Mouse (Mus musculus) megakaryocyte, embryonic 14.5 days (primary cell): Measurements from ENCODE around the gene 9930111J21Rik2. TPM values are rescaled to one million over a fixed set of nuclear protein-coding genes. Genes with fewer than 3 reads are reported as not detected.
"Not testable (repeated sequence)": the region's sequence is repeated elsewhere in the genome, so short reads cannot be mapped to it uniquely, and the experiment has no call there.

Experiments used
- H3K27me3 ChIP-seq: replicated peaks from 2 replicates; pipeline ENCODE3; 2012; ENCODE audit warnings: inconsistent platforms
- H3K36me3 ChIP-seq: replicated peaks from 2 replicates; pipeline ENCODE3; 2012; ENCODE audit warnings: low read length, inconsistent platforms, mixed read lengths
- H3K4me1 ChIP-seq: 2 replicates; pipeline ENCODE4 v1.6.1; 2012; ENCODE audit warnings: inconsistent platforms
- H3K4me3 ChIP-seq: replicated peaks from 2 replicates; pipeline ENCODE3; 2012; ENCODE audit warnings: moderate library complexity, mild to moderate bottlenecking, inconsistent platforms
- H3K9me3 ChIP-seq: 2 replicates; pipeline ENCODE4 v1.6.1; 2012; ENCODE audit warnings: inconsistent platforms
- FLI1 ChIP-seq: IDR thresholded peaks from 2 replicates; pipeline ENCODE4 v1.6.1; 2012; ENCODE audit warnings: low read length, inconsistent platforms, mixed read lengths
- GATA1 ChIP-seq: IDR thresholded peaks from 3 replicates; pipeline ENCODE4 v1.6.1; 2012; ENCODE audit warnings: mixed read lengths, low read length, inconsistent platforms, borderline replicate concordance
- polyA plus RNA-seq: library from polyadenylated mRNA; stranded (reverse); fragments of >175 nt; gene quantifications from 2 replicates; pipeline ENCODE4 v1.2.3, GENCODE M21; 2012; ENCODE audit warnings: low replicate concordance; ENCODE audit not compliant: insufficient read depth

Gene 9930111J21Rik2
- polyA plus RNA-seq, 1 experiment = 0.57 TPM

DNA sequence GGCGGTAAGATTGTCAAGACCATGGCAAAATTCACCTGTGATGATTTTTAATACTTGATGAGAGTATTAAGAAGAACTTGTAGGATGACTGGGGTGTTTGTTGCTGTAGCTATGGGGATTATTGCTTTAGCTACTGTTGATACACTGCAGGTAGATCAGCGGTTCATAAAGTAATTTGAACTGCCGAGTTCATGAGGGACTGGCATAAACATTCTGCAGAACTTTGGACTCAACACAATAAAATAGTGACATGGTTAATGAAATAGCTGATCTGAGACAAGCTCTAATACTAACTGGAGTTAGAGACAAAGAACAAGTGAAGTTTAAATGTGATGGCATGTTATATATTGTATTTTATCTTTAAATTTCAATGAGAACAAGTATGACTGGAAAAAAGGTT lies 27.7 kb upstream of the 9930111J21Rik2 start:
- no peak for TF ChIP-seq FLI1
- H3K36me3 ChIP-seq = peaks cover 7% of the 10 kb centered on the region
- no peaks in the 10 kb centered on the region for H3K9me3 ChIP-seq
- H3K4me1 ChIP-seq = peaks cover 83% of the 10 kb centered on the region
- no peaks in the 10 kb centered on the region for H3K27me3 ChIP-seq
- peak overlapping the region; percentile 91 for H3K4me3 ChIP-seq

DNA sequence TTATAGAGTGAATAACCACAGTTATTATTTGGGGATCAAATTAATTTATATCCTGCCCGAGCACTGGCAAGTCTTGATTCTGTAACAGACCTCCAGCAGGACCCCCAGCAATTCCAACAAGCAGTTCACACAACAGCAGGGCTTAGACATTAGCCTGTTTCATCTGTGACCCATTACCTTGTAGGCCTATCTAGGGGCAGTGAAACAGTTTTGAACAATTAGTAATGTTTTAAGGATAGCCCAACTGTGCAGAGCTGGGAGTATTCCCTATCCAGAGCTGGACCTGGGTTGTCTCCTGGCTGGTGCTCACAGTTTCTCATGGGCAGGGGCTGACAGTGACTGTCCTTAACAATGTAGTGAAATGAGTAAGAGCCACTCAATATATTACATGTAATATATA lies 26.0 kb upstream of the 9930111J21Rik2 start:
- H3K4me3 ChIP-seq = peak overlapping the region; percentile 91
- no peak for TF ChIP-seq GATA1
- no peak for TF ChIP-seq FLI1
- no peaks in the 10 kb centered on the region for H3K27me3 ChIP-seq
- H3K9me3 ChIP-seq = no peaks in the 10 kb centered on the region
- H3K36me3 ChIP-seq = no peaks in the 10 kb centered on the region
- H3K4me1 ChIP-seq = peaks cover 66% of the 10 kb centered on the region

DNA sequence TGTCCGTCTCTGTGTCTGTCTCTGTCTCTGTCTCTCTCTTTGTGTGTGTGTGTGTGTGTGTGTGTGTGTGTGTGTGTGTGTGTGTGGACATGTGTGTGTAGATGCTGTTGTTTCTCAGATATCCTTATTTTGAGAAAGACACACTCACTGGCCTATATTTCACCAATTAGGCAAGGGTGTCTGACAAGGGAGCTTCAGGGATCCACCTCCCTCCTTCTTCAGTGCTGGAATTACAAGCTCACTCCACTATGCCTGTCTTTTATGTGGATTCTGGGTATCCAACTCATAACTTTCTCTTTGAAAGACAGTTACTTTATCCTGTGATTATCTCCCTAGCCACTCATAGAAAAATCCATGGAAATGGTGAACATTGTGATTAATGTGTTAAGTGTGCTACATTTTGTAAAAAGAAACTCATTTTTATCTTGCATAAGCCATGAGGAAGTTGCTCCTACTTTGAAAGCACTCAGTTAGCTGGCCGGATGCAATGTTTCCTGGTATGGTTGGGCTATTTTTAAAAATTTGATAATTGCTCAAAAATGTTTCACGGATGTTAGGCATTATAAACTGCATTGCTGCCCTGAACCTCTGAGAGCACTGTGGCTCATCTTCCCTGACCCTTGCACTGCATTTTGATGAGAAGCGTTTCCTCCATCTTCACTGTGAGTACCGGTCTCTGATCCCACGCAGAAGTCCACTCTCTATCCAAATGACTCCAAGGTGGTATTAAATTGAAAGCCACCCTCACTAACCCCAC lies 25.1 kb upstream of the 9930111J21Rik2 start, which contains the start of gene Ifi47:
Gene Ifi47, plus strand, starts transcription at position 587 of the 757 bp plus-strand sequence.
- not testable (repeated sequence) for H3K27me3 ChIP-seq, H3K36me3 ChIP-seq, H3K9me3 ChIP-seq
- peaks cover 57% of the 10 kb centered on the region for H3K4me1 ChIP-seq
- H3K4me3 ChIP-seq = peak within 1 kb of the TSS; percentile 91

DNA sequence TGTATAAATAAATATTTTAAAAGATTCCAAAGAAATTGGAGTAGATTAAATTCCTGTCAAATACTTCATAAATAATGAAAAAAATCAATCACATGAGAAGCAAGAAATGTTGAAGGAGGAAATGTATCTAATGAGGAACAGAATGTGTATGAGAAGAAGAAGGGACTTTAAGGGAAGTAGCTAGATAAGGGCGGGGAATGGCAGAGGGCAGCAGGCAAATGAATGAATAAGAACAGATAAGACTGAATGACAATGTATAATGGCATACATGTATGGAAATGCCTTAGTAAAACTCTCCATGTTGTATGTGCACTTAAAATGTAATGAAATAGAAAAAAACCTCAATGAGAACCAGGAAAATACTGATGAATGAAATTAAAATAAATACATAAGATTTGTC lies 17.3 kb upstream of the 9930111J21Rik2 start:
- no peaks in the 10 kb centered on the region for H3K36me3 ChIP-seq
- H3K4me3 ChIP-seq = no peak overlapping the region

DNA sequence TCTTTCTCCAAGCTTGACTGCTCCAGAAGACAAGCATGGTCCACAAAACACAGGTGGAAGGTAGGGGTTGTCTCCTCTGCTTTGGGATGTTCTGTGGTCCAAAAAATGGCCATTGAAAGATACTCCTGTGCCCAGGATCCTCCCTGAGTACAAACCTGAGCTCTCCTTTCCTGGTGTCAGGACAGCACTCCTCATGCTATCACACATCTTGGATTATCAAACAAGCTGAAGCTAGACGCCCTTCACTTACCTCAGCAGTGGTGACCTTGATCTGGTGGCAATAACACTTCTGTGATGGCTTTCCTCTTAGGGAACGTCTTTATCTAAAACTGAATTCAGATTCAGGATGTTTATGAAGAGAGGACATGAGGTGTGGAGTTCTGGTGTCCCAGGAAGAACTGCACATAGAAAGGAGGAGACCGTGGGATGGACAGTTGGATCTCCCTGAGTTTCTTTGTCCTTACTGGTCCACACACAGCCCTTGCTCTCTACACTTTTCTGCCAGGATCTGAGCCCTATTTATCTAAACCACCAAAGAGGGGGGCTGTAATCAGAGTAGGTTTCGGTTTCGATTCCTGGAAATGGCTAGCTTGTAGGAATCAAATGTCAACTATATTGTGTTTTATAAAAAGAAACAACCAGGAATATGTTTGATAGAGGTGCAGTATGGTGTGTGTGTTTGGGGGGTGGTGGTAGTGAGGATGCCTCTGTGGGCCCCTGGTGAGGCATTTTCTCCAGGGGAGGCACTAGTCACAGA lies 12.8 kb upstream of the 9930111J21Rik2 start, which contains the start of gene Tgtp2:
Gene Tgtp2, minus strand, starts transcription at position 494 of the 757 bp plus-strand sequence.
- not testable (repeated sequence) for H3K9me3 ChIP-seq, H3K27me3 ChIP-seq, H3K36me3 ChIP-seq
- Histone ChIP-seq H3K4me3 (peak within 1 kb of the TSS; percentile 80), H3K4me1 (peaks cover 14% of the 10 kb centered on the region; the same call in 1 of the 2 replicates)

More for the DNA sequence above, 17.3 kb upstream of the 9930111J21Rik2 start:
- Histone ChIP-seq H3K27me3 (no peaks in the 10 kb centered on the region), H3K9me3 (no peaks in the 10 kb centered on the region), H3K4me1 (peaks cover 8% of the 10 kb centered on the region; the same call in 1 of the 2 replicates)
- TF ChIP-seq GATA1 (no peak), FLI1 (no peak)

DNA sequence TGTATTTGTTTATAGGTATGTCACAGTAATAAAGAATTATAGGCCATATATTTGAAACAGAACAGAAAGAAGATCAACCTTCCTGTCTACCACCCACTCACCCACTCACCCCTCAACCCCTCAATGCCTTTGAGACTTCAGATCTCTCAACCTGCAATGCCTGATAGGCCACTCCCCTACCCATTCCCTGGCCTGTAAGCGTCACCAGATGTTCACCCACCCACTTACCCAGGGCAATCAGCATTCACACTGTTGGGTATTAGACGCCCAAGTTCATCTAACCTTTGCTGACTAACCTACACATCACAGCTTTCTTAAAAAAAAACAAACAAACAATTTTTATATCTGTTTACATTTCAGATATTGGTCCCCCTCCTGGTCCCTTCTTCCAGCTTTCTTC lies 10.8 kb upstream of the 9930111J21Rik2 start:
- not testable (repeated sequence) for H3K4me3 ChIP-seq, H3K27me3 ChIP-seq, H3K4me1 ChIP-seq, H3K9me3 ChIP-seq, H3K36me3 ChIP-seq

DNA sequence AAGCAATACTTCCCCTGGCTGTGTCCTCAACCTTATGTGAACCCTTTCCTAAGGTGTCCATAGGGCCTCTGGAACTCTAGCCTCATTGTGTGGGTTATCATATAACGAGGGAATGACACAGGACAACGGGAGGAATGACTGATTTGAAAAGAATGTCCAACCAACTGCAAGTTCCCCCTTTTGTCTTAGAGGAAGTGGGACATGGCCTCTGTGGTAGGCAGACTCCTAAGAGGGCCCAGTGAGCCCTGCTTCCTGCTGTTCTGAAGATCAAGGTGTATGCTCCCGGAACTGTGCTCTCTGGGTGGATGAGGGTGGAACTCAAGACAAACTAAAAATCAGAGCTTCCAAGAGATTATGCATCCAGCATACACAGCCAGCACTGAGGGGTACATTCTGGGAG lies 9.0 kb upstream of the 9930111J21Rik2 start:
- H3K4me1 ChIP-seq, H3K9me3 ChIP-seq, H3K4me3 ChIP-seq, H3K36me3 ChIP-seq, H3K27me3 ChIP-seq: not testable (repeated sequence)

DNA sequence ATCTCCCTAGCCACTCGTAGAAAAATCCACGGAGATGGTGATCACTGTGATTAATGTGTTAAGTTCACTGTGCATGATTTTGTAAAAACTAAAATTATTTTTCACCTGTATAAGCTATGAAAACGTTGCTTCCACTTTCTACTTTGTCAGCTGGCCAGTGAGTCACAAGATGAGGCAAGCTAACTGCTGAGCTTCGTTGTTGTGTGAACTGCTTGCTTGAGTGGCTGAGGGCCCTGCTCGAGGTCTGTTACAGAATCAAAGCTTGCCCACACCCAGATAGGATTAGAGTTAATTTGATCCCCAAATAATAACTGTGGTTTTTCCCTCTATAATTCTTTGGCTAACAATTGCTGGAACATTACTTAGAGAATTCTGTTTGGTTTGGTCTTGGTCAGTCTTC lies 852 bp upstream of the 9930111J21Rik2 start:
- H3K36me3 ChIP-seq, H3K27me3 ChIP-seq, H3K4me3 ChIP-seq, H3K9me3 ChIP-seq, H3K4me1 ChIP-seq: not testable (repeated sequence)

DNA sequence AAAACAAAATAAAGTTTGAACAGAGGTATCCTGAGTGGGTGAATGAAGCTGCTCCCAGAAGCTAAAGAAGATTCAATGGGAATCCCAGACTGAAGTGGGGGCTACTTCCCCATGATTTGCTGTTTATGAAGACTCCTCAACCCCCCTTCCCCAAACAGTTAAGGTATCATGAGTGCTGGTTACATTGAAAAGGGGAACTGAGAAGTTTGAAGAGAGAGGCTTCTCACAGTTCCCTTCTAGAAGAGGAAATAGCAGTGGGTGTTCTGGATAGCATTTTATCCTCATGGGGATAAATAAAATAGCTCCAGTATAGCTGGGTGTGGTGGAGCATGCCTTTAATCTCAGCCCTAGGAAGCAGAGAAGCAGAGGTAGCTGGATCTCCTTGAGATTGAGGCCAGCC lies 978 bp downstream of the 9930111J21Rik2 start:
- H3K4me1 ChIP-seq, H3K36me3 ChIP-seq, H3K4me3 ChIP-seq, H3K9me3 ChIP-seq, H3K27me3 ChIP-seq: not testable (repeated sequence)

DNA sequence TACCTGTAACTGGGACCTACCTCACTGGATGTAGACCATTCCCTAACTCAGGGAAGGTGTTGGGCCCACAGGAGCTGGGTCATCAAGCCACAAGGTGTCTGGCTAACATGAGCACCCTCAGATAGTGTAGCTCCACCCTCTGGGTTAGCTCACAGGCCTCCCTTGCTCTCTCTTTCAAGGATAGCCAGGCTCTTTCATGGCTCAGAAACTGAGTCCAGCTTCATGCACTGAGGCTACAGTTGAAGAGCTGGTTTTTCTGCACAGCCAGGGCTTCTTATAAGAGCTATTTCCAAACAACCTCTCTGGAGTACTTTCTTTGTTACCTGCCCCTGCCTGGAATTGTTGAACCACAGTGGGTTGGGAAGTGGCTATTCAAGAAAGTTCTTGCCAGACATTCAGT lies 39.0 kb downstream of the 9930111J21Rik2 start:
- not testable (repeated sequence) for H3K4me1 ChIP-seq, H3K4me3 ChIP-seq, H3K9me3 ChIP-seq, H3K27me3 ChIP-seq, H3K36me3 ChIP-seq

DNA sequence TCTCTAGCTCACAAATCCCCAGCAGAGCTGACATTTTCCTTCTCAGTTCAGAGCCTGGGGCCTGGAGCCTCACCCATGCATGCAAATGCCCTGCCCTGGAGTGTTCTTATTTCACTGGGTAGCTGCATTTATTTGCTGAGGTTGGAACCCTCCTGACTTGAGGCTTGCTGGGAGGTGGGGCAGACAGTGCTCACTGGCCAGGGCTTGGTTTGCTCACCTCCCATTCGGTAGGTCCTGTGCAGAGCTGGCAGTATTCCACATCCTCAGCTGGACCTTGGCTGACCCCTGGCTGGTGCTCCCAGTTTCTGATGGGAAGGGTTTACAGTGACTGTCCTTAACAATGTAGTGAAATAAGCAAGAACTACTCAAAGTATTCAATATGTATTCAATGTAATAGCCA lies 44.3 kb downstream of the 9930111J21Rik2 start:
- H3K9me3 ChIP-seq, H3K36me3 ChIP-seq, H3K27me3 ChIP-seq, H3K4me1 ChIP-seq, H3K4me3 ChIP-seq: not testable (repeated sequence)

DNA sequence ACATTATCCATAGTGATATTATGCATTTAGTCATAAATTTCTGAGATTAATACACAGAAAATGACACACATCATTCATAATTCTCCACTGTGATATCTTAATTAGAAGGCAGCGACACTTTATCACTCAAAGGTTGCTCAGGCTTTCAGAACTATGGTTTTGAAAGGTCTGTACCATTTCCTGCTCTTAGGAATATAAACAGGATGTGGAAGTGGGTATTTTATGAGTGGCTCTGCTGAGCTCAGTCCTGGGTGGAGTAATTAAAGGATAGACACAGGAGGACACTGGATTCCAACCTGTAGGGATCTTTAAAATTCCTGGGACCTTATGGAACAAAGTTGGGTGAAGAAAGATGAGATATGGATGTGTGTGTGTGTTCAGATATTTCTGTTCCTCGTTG lies 44.7 kb downstream of the 9930111J21Rik2 start:
- H3K27me3 ChIP-seq, H3K4me3 ChIP-seq, H3K36me3 ChIP-seq, H3K4me1 ChIP-seq, H3K9me3 ChIP-seq: not testable (repeated sequence)

DNA sequence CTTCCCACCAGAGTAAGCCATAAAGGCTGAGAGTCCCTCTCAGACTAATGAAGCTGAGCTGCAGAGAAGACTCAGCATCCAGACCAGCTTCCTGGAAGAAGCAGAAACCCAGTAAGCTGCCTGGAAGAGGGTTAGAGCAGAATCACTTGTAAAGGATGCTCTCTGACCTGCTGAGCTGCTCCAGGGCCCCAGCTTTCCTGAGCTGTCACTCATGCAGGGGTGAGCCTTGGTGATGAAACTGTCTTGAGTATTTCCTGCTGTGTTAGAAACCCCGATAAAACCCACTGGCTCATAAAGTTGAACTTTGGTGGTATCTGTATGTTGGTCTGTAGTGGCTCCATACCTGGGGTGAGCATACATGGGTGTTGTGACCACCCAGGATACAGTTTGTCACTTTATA lies 50.6 kb downstream of the 9930111J21Rik2 start:
- H3K36me3 ChIP-seq, H3K27me3 ChIP-seq, H3K9me3 ChIP-seq, H3K4me3 ChIP-seq: not testable (repeated sequence)
- H3K4me1 ChIP-seq = peaks cover 19% of the 10 kb centered on the region

DNA sequence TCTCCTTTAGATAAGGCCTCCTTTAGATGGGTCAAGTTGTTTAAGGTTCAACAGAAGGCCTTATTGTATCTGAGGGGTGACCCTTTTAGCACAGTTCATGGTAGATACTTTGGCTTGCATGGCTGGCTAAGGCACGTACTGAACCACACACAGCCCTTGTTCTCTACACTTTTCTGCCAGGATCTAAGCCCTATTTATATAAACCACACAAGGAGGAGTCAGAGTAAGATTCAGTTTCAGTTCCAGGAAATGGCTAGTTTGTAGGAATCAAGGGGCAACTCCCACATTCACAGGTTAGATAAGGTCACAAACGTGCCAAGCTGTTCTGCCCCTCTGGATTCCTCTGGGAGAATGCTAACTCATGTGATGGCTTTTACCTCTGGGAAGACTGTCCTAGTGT lies 57.0 kb downstream of the 9930111J21Rik2 start, which contains the start of gene Tgtp1:
Gene Tgtp1, minus strand, starts transcription at position 155 of the 400 bp plus-strand sequence.
- not testable (repeated sequence) for H3K4me3 ChIP-seq, H3K9me3 ChIP-seq, H3K36me3 ChIP-seq, H3K27me3 ChIP-seq
- peaks cover 33% of the 10 kb centered on the region for H3K4me1 ChIP-seq

DNA sequence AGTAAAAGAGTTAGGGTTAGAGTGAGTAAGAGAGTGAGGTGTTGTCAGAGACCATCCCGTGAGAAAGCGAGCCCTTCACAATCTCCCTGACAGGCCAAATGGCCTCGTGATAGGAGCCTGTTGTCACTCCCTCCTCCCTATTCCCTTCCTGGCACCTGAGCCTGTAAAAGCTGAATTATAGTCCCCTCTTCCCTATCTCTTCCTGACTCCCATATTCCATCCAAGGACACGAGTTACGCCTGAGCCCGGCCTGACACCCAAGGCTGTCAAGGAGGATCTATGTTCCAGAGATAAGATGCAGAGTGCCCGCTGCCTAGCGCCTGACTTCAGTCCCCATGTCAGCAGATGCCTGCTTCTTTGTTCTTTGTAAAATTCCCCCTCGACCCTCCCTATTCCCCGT lies 57.7 kb downstream of the 9930111J21Rik2 start:
- H3K27me3 ChIP-seq, H3K36me3 ChIP-seq, H3K9me3 ChIP-seq, H3K4me3 ChIP-seq: not testable (repeated sequence)
- peaks cover 33% of the 10 kb centered on the region for H3K4me1 ChIP-seq
